Mouse (Mus musculus): ENCODE data around the gene Mfap3l.

GRCm38 (mm10) chr8:60665821-60666220 is 33.2 kb downstream of the Mfap3l start:
- no peak for TF ChIP-seq CTCF (IDR thresholded peaks at IDR 0.05; ENCODE audit: extremely low read depth, insufficient read depth, insufficient read length, insufficient replicate concordance)
- TF ChIP-seq POLR2A (IDR thresholded peaks at IDR 0.05; ENCODE audit: low read depth, low read length) = no peak
